Mouse (Mus musculus) G1E (cell line): Measurements from ENCODE around the gene Yipf1.

ENCODE experiments used
- CTCF ChIP-seq: IDR thresholded peaks from 2 replicates; pipeline ENCODE4 v1.5.1; 2012; ENCODE audit warnings: low read depth, low read length, inconsistent platforms, mixed read lengths
- GATA1 ChIP-seq: IDR thresholded peaks from 2 replicates; pipeline ENCODE4 v1.6.1; 2012; ENCODE audit warnings: borderline replicate concordance, low read length, inconsistent platforms, mixed read lengths
- POLR2AphosphoS5 ChIP-seq: IDR thresholded peaks from 2 replicates; pipeline ENCODE4 v1.6.1; 2012; ENCODE audit warnings: low read depth, low read length, inconsistent platforms; ENCODE audit not compliant: insufficient replicate concordance
- TAL1 ChIP-seq: conservative IDR thresholded peaks from 2 replicates; pipeline ENCODE4 v1.6.1; 2012; ENCODE audit warnings: low read depth, low read length, inconsistent platforms, mixed read lengths

DNA sequence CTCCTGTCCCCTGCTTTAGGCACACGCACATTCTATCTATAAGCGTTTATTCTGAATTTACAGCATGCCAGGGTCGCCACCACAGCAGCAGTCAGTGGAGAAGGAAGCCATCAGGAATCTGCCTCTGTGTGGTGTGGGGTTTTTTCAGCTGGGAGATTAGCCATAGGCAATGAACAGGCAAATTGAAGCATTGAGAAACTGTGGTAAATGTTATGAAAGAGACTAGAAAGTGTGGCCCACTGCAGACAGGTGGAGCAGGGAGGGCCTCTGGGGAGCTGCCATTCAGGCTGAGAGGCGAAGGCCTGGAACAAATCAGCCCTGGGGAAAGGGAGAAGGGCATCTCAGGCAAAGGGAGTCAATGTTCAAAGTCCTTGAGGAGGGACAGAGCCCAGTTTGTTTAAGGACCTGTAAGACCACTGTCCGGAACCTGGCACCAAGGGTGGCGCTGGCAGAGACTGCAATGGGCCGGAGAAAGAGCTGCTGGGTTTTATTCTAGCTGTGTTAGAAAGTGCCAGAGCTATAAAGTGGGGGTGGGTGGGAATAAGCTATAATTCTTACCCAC lies 14.3 kb upstream of the Yipf1 start:
- no peak for TF ChIP-seq GATA1
- no peak for TF ChIP-seq TAL1
- TF ChIP-seq CTCF = no peak
- TF ChIP-seq POLR2AphosphoS5 = no peak
